Mouse (Mus musculus) hindlimb bud, embryonic 11.5 days (tissue): ENCODE measurements at regions not wholly inside any gene's neighbourhood (a gene's known extent, or its start where the extent isn't known, plus 50 kb on each side); places are given as distances from the start of the nearest gene placed in this dataset.

ENCODE experiments used
- DNase-seq: peaks from one replicate; pipeline ENCODE4 v3.0.0-alpha.2; 2012; ENCODE audit warnings: low read depth, low spot score; ENCODE audit errors: extremely low spot score

DNA sequence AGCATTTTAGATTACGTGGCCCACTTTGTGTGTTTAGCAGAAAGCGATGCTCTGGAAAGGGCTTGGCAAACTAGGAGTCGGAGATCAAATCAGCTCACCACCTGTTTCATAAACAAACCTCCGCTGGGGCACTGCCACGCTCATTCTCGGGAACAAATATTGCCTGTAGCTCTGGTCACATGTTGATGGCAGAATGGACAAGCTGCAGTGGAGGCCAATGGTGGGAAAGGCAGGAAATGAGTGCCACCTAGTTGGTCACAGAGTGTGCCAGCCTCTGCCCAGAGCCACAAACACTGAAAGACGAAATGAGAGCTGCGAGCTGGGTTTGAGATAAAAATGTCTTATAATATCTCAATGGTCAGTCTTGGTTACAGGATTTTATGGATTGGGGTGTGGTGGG is 259.2 kb upstream of the Csf3r start:
- no peak for DNase-seq

GRCm38 (mm10) chr4:125777126-125777525 is 247.2 kb upstream of the Csf3r start:
- no peak for DNase-seq

DNA sequence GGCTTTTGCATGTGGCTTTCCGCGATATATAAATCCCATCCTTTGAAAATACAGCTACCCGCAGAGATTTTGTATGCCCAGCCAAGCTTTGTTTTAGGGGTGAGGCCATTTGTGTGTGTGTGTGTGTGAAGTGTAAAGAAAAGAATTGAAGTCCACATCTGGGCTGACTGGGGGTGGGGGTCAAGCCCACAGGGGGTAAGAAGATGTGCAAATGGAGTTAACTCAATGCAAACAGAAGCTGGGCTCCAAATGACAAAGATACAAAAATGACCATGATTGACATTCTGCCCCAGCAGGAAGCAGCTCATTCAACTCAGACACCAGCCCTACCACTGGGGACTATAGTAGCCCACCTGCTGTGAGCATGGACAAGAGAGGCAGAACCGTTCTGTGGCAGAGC is 244.2 kb upstream of the Csf3r start:
- no peak for DNase-seq

DNA sequence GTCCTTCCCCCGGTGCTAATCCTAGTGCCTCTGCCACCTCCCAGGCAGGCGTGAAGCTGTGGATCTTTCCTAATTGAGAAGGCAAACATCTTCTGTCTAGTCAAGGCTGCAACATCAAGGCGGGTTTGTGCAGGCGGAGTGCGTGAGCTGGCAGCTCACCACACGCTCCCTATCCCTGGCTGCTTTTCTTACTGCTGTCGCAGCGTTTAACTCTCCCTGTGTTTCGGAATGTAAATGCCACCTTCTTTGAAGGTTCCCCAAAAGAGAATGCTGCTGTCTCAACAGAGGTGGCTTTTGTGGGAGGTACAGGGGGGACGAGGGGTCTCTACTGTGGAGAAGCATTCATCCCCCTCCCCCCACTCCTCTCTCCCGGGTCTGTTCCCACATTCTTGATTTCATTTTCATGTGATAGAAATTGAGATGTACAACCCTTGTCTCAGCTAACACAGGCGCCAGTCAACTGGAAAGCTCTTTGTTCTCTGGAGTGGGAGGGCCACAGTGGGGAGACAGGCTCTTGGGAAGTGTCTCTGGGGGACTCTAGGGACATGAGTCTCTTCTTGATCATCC is 243.3 kb upstream of the Csf3r start:
- no peak for DNase-seq

- no peak for DNase-seq
Measured at GRCm38 (mm10) chr4:125782346-125782745, 242.0 kb upstream of the Csf3r start.

GRCm38 (mm10) chr4:125786083-125786482 is 238.3 kb upstream of the Csf3r start:
- DNase-seq = no peak

DNA sequence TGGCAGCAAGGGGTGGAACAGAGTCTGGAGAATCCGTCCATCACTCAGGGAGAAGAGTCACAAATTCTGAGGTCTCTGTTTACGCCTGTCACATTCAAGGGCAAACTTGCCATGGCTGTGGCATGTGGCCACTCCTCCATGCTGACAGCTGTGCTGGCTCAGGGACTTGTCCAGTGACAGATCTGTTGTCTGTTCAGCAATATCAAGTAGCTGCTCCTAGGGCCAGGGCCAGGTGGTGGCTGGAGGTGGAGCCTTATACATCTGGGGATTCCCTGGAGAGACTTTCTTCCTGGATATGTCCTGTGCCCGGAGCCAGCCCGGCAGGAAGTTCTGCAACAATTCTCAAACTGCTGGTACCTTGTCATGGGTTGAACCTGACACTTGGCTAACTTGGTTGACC is 229.7 kb upstream of the Csf3r start:
- DNase-seq = no peak

DNA sequence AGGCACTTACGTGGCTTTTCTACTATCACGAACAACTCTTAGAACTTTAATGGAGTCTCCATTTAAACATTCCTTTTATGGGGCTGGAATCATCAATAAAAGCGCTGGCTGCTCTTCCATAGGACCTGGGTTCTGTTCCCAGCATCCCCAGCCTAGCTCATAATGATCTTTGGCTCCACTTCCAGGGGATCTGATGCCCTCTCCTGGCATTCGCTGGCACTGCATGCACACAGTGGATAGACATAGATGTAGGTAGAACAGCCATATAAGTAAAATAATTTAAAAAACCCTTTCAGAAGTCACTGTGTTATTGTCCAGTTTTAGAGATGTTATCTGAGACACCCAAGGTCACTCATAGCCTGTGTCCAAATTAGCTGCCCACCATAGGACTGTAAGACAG is 216.4 kb upstream of the Csf3r start:
- DNase-seq = no peak

DNA sequence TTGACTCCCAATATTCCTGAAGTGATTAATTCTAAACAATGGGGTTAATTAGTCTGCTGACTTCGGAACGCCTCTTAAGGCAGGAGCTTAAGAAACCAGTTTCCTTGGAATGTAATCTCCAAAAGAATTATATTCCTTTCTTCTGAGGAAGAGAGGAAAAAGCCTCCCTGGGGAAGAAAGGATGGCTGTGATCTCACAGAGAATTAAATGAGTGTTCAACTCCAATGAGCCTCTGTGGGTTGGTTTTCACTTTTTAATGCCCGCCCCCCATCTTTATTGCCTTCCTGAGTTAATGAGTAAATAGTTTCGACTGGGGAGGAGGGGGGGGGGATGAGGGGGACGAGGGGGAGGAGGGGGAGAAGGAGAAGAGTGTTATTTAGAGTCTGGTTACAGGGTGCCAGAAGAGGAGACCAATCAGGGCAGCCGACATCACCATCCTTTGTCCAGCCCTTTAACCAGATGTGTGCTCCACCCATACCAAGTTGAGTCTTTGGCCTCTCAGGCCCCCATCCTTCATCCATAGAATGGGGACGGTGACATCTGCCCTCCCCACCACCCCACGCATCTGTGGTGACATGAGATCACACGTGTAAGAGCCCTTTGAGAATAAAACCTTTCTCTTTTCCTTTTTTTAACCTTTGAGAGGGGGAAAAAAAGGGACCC is 214.8 kb upstream of the Csf3r start:
- DNase-seq = no peak

- no peak for DNase-seq
Measured at GRCm38 (mm10) chr4:125810247-125810646, 214.1 kb upstream of the Csf3r start.

GRCm38 (mm10) chr4:125814311-125814710 is 210.0 kb upstream of the Csf3r start:
- no peak for DNase-seq

DNA sequence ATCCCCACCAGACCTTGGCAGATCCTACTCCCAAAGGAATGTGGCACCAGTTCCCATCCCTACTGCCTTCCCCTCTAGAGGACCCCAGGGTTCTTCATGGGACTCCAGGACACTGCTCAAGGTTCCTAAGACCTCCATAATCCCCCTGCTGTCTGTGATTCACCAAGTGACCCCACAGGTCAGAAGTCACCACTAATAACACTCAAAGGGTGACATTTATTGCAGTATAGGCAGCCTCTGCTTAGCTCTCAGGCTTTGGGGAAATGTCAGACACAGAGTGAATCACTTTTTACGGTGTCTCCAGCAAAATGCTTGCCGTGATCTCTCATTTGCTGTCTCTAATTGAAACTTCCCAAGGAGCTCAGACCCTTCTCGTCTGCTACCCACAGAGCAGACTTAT is 209.1 kb upstream of the Csf3r start:
- no peak for DNase-seq

DNA sequence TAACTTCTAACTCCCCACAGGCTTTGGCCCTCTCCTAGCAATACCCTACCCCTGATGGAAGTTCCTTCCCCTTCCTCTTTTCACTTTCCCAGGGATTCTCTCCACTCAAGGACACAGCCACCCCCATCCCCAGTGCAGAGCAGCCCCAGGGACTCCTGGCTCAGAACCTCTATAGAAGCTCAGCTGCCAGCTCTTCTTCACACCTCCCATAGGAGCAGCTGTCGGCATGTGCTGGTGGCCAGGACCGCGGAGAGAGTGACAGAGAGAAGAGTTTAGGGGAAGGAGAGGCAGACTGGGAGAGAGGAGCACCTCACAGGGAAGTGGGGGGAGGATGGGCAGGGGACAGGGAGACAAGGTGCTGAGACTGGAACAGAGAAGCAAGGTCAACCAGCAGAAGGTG is 199.8 kb upstream of the Csf3r start:
- no peak for DNase-seq

DNA sequence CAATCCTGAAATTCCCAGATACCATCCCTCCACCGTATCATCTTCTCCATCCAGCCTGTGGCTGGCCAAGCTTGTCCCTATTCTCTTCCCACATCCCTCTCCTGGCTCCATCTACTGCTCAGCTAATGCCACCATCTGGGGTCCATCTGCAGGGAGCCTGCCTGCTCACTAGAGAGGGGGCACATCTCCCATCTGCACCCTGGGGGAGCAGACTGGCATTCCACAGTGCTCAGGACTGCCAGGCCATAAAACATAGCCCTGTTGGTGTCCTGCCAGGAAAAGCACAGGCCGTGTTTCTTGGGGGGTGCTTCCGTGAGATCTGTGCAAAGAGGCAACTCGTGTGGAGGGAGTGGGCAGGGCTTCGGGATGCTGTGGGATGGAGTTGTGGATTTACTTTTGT is 197.9 kb upstream of the Csf3r start:
- no peak for DNase-seq

- DNase-seq = peak; percentile 79
Measured at GRCm38 (mm10) chr4:125835250-125835649, 189.1 kb upstream of the Csf3r start.

GRCm38 (mm10) chr4:125847568-125847967 is 176.8 kb upstream of the Csf3r start:
- no peak for DNase-seq

DNA sequence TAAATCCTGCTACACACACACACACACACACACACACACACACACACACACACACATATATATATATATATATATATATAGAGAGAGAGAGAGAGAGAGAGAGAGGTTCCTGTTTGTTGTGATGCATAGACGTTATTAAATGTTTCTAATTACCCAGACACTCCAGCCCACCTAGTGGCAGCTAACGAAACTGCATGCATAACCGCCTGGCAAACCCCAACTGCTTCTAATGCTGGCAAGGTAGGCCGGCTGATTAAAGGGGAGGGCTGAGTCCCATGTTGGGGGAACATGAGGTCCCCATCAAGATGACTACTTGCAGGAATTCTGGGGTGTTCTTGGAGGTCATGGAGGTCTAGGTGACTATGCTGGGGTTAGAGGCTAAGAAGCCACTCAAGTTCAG is 174.1 kb upstream of the Csf3r start:
- no peak for DNase-seq

GRCm38 (mm10) chr4:125852545-125852944 is 171.8 kb upstream of the Csf3r start:
- no peak for DNase-seq

GRCm38 (mm10) chr4:125855983-125856591 is 168.3 kb upstream of the Csf3r start:
- DNase-seq = no peak

- DNase-seq = no peak
Measured at GRCm38 (mm10) chr4:125856781-125857180, 167.6 kb upstream of the Csf3r start.

DNA sequence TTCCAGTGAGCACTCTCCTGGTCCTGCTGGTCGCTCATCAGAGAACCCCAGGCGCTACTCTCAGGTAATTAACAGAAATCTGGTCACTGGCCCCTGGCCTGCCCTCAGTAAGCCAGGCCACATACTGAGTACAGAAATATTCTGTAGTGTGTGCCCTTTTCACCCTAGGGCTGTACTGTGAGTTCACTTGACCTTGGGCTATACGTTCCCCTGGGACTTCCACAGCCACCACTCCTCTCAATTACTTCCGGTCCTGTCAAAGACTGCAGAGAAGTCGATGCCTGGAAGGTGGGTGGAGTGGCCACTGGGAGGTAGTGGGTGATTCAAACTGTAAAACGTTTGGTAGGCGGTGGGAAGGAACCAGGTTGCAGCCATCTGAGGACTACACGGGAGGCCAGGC is 159.3 kb upstream of the Csf3r start:
- no peak for DNase-seq

- no peak for DNase-seq
Measured at GRCm38 (mm10) chr4:125865728-125866127, 158.6 kb upstream of the Csf3r start.

- DNase-seq = no peak
Measured at GRCm38 (mm10) chr4:125871211-125871610, 153.1 kb upstream of the Csf3r start.
